Mouse (Mus musculus): ENCODE data around the gene Tmem220. TPM values are rescaled to one million over a fixed set of nuclear protein-coding genes. Genes with fewer than 3 reads are reported as not detected.
A peak's percentile ranks its signal among the peaks of the same experiment; 100 is the strongest.

Gene Tmem220
- polyA plus RNA-seq, 1 experiment from 2014 or later = 2.7 TPM

DNA sequence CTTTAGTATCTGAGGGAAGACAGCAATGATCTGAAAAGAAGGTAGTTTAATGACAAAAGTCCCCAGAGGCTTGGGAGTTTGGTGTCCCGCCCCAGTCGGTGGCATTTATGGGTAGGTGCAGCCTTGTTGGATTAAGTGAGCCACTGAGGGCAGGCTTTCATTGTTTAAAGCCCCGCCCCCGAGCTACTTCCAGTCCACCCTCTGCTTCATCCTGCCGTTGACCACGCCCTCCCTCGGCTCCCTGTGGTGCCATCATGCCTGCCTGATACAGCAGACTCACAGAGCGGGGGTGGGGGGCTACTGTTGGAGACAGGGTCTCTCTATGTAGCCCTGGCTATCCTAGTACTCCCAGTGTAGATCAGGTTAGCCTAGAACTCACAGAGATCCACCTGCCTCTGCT lies 18.1 kb downstream of the Tmem220 start:
- Histone ChIP-seq H3K4me1 (peaks cover 18% of the 10 kb centered on the region; the same call in 1 of the 2 replicates), H3K4me3 (no peak overlapping the region), H3K9me3 (no peaks in the 10 kb centered on the region), H3K4me2 (no peak overlapping the region), H3K9ac (no peak overlapping the region), H3K36me3 (peaks cover 57% of the 10 kb centered on the region), H3K27me3 (replicated peaks) (no peaks in the 10 kb centered on the region), H3K27ac (replicated peaks) (no peak overlapping the region)
- no peak for ATAC-seq (ENCODE audit: extremely low read depth, insufficient number of reproducible peaks, low FRiP score, low TSS enrichment)
- WGBS = 52% methylated on average over 8 of the region's 8 CpGs

DNA sequence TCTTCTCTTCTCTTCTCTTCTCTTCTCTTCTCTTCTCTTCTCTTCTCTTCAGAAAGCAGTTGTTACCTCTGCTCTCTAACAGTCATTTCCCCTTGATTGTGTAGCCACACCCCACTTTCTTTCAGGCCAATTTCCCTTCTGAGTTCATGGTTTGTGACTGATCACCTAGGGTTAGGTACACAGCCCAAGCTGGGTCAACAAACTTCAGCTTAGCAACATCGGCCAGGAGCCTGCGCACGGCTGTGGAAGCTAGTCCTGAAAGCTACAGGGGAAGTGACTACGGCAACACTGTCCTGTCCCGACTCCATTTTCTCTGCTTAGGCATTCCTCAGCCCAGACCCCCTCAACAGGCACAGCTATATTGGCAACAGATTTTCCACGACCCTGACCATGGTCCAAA lies 20.0 kb downstream of the Tmem220 start:
- WGBS = 88% methylated on average over 6 of the region's 6 CpGs
- Histone ChIP-seq H3K27me3 (replicated peaks) (no peaks in the 10 kb centered on the region), H3K27ac (replicated peaks) (no peak overlapping the region), H3K36me3 (peaks cover 54% of the 10 kb centered on the region), H3K9me3 (no peaks in the 10 kb centered on the region), H3K4me1 (peaks cover 21% of the 10 kb centered on the region), H3K9ac (no peak overlapping the region), H3K4me2 (no peak overlapping the region), H3K4me3 (no peak overlapping the region)
- no peak for ATAC-seq (ENCODE audit: extremely low read depth, insufficient number of reproducible peaks, low FRiP score, low TSS enrichment)

DNA sequence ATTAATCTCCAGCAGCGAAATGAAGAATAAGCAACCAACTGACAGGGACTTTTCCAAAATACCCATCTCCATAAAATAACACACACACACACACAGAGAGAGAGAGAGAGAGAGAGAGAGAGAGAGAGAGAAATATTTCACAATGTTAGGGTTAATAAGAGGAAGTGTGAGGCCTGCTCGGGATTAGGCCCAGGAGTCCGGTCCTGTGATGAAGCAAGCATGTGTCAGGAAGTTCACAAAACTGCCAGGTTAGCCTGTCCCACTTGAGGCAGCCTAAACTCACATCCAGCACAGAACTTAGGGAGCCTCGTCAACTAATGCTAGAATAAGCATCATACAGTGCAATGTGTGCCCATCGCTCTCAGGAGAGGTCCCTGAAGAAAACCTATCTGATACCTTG lies 22.2 kb downstream of the Tmem220 start:
- no peak overlapping the region for H3K27ac ChIP-seq (replicated peaks)
- H3K4me1 ChIP-seq = peaks cover 21% of the 10 kb centered on the region
- no peak for ATAC-seq (ENCODE audit: extremely low read depth, insufficient number of reproducible peaks, low FRiP score, low TSS enrichment)
- H3K4me3 ChIP-seq = no peak overlapping the region
- H3K36me3 ChIP-seq = peaks cover 40% of the 10 kb centered on the region
- H3K9ac ChIP-seq = no peak overlapping the region
- H3K9me3 ChIP-seq = no peaks in the 10 kb centered on the region
- H3K27me3 ChIP-seq (replicated peaks) = no peaks in the 10 kb centered on the region
- WGBS = 87% methylated on average over 5 of the region's 5 CpGs
- no peak overlapping the region for H3K4me2 ChIP-seq

DNA sequence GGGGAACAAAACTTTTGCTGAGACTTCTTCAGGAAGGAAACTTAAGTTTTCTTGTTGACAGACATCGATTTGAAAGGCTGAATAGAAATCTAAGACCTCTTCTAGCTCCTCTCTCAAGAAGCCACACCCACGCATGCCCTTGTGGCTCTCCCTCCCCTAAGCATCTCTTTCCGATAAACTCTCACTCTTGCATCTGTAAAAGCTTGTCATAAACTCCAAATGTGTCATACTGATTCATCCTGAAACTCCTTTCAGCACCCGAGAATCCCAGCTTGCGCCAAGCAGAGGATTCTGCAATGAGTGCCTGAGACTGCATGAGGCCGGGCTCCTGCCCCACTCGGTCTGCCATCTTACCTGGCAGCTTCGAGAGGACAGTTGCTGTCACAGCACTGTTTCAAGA lies 23.5 kb downstream of the Tmem220 start:
- H3K27ac ChIP-seq (replicated peaks) = no peak overlapping the region
- no peaks in the 10 kb centered on the region for H3K9me3 ChIP-seq
- H3K4me3 ChIP-seq = no peak overlapping the region
- peaks cover 37% of the 10 kb centered on the region for H3K36me3 ChIP-seq
- 84% methylated on average over 8 of the region's 8 CpGs for WGBS
- no peak overlapping the region for H3K9ac ChIP-seq
- ATAC-seq (ENCODE audit: extremely low read depth, insufficient number of reproducible peaks, low FRiP score, low TSS enrichment) = no peak
- no peaks in the 10 kb centered on the region for H3K27me3 ChIP-seq (replicated peaks)
- H3K4me1 ChIP-seq = peaks cover 20% of the 10 kb centered on the region
- H3K4me2 ChIP-seq = no peak overlapping the region

DNA sequence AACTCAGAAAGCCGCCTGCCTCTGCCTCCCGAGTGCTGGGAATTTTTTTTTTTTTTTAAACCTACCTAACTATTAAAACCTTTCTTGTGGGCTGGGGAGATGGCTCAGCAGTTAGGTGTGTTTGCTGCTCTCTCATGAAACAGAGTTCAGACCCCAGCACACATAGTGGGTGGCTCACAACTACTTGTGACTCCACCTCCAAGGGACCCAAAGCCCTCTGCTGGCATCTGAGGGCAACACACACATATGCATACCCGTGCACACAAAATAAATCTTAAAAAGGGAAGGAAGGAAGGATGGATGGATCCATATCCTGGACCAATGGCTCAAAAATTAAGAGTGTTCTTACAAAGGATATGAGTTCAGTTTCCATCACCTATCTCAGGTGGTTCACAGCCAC lies 24.3 kb downstream of the Tmem220 start:
- H3K9me3 ChIP-seq = no peaks in the 10 kb centered on the region
- no peak overlapping the region for H3K9ac ChIP-seq
- H3K4me1 ChIP-seq = peaks cover 26% of the 10 kb centered on the region
- peaks cover 37% of the 10 kb centered on the region for H3K36me3 ChIP-seq
- WGBS = 88% methylated on average over 3 of the region's 3 CpGs
- ATAC-seq (ENCODE audit: extremely low read depth, insufficient number of reproducible peaks, low FRiP score, low TSS enrichment) = no peak
- no peak overlapping the region for H3K4me2 ChIP-seq
- no peaks in the 10 kb centered on the region for H3K27me3 ChIP-seq (replicated peaks)
- no peak overlapping the region for H3K27ac ChIP-seq (replicated peaks)
- H3K4me3 ChIP-seq = no peak overlapping the region

DNA sequence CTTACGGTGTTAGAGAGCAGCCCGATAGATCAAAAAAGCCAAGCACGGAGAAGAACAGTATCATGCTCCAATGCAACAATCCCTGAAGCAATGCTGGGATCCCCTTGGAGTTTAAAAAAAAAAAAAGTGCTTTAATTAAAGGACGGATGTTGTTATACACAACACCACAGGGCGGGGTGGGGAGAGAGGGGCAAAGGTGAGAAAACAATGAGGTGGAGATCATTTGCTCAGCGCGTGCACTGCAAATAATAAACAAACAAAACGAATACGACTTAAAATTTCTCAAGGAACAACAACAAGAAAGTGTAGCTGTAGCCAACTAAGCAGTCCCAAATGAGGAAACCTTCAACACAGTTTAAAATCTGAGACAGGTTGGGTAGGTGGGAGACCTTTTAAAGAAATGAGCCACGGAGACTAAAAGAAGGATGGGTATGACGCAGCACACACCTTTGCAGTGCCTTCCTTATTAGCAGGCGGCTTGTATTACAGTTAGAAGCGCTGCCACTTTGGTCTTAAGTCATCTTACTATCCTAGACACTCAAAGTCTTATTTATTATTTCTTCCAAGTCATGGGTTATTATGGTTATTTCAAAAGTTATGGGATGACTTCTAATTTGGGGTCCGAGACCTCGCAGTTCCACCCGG lies 26.8 kb downstream of the Tmem220 start:
- peak overlapping the region; percentile 90 for H3K27ac ChIP-seq (replicated peaks)
- ATAC-seq (ENCODE audit: extremely low read depth, insufficient number of reproducible peaks, low FRiP score, low TSS enrichment) = no peak
- WGBS = 8% methylated on average over 16 of the region's 16 CpGs

DNA sequence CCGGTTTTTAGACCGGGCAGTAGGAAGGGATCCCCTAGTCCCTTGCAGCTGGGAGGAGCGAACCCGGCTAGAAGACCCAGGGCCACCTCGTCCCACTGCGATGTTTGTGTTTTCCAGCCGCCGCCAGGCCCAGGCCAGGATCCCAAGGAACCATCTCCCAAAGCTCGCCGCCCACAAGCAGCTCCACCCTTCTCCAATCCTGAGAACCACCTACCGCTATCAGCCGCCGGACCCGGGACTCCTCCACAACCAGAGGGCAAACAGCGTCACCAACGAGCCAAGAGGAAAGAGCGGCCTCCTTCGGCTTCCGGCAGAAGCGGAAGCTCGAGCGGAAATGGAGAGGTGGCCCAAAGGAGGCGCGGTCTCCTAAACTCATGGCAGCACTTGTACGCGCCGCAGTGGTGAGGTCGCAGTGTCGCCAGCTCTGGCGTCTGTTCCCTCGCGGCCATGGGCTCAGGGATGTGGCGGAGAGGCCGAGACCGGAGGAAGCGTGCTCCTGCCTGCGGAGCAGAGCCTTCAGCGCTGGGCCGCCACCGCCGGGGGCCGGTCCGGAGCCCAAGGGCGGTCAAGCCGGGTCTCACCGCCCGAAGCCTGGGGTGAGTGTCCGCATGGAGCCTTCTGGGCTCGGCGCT lies 27.5 kb downstream of the Tmem220 start, which contains the start of the genes Adprm and Sco1:
Gene Adprm (minus strand): TSS at position 274 of the 632 bp plus-strand sequence.
Gene Sco1 (plus strand): TSS at position 350 of the 632 bp plus-strand sequence.
- peak within 1 kb of the TSS; percentile 95 for H3K9ac ChIP-seq
- H3K27me3 ChIP-seq (replicated peaks) = no peaks in the 10 kb centered on the region
- WGBS = under 1% methylated on average over 50 of the region's 50 CpGs
- H3K36me3 ChIP-seq = peaks cover 50% of the 10 kb centered on the region
- peak within 1 kb of the TSS; percentile 87 for H3K4me2 ChIP-seq
- H3K4me3 ChIP-seq = peak within 1 kb of the TSS; percentile 99
- peak; percentile 78 for ATAC-seq (ENCODE audit: extremely low read depth, insufficient number of reproducible peaks, low FRiP score, low TSS enrichment)
- H3K4me1 ChIP-seq = peaks cover 26% of the 10 kb centered on the region
- H3K9me3 ChIP-seq = no peaks in the 10 kb centered on the region
- peak within 1 kb of the TSS; percentile 90 for H3K27ac ChIP-seq (replicated peaks)

More for the DNA sequence above, 26.8 kb downstream of the Tmem220 start:
- H3K27me3 ChIP-seq (replicated peaks) = no peaks in the 10 kb centered on the region
- peaks cover 43% of the 10 kb centered on the region for H3K36me3 ChIP-seq
- peak overlapping the region; percentile 99 for H3K4me3 ChIP-seq
- H3K9ac ChIP-seq = peak overlapping the region; percentile 95
- H3K9me3 ChIP-seq = no peaks in the 10 kb centered on the region
- peak overlapping the region; percentile 87 for H3K4me2 ChIP-seq
- H3K4me1 ChIP-seq = peaks cover 26% of the 10 kb centered on the region

DNA sequence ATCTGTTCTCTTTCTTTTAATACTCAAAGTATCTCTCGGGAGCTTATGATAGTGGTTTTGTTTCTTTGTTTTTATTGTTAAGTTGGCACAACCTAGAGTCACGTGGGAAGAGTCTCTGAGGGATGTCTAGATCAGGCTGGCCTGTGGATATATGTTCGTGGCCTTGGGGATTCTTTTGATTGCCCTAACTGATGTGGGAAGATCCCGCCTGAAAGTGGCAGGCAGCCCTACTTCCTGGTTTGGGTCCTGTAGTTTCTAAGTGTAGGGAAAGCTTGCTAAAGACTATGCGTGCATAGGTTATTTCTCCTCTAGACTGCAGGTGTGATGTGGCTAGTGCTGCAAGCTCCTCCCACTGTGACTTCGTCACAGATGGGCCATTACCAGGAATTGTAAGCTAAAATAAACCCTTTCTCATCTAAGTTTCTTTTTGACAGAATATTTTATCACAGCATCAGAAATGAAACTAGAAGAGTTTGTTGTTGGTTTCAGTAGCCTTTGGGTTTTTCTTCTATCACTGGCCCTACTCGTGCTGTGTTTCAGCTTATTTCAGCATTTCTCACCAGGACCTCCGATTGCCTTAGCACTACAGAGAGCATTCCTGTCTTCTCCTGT lies 29.9 kb downstream of the Tmem220 start:
- Histone ChIP-seq H3K36me3 (peaks cover 61% of the 10 kb centered on the region), H3K4me3 (no peak overlapping the region), H3K27ac (replicated peaks) (no peak overlapping the region), H3K9me3 (no peaks in the 10 kb centered on the region), H3K4me2 (no peak overlapping the region), H3K27me3 (replicated peaks) (no peaks in the 10 kb centered on the region), H3K9ac (no peak overlapping the region), H3K4me1 (peaks cover 19% of the 10 kb centered on the region)
- WGBS = 86% methylated on average over 8 of the region's 8 CpGs
- ATAC-seq (ENCODE audit: extremely low read depth, insufficient number of reproducible peaks, low FRiP score, low TSS enrichment) = no peak

DNA sequence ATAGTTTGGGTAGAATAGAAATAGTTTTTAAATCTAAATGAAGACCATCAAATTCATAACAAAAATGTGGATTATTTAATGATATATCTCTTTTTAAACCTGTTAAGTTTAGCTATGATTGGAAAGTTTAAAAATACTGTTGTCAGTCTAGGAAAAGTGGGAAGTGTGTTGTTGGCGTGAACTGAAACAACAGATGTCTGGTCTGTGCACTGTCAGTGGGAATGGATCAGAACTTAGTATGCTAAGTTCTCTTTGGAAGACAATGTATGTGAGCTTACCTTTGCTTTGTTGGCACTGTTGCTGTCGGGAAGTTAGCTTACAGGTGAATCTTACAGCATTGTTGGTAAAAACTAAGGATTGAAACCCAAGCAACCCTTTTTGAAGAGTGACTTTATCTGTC lies 36.4 kb downstream of the Tmem220 start:
- Histone ChIP-seq H3K36me3 (peaks cover 94% of the 10 kb centered on the region), H3K9me3 (no peaks in the 10 kb centered on the region), H3K9ac (no peak overlapping the region), H3K4me2 (no peak overlapping the region), H3K4me1 (no peaks in the 10 kb centered on the region), H3K27me3 (replicated peaks) (no peaks in the 10 kb centered on the region), H3K4me3 (no peak overlapping the region), H3K27ac (replicated peaks) (no peak overlapping the region)
- no peak for ATAC-seq (ENCODE audit: extremely low read depth, insufficient number of reproducible peaks, low FRiP score, low TSS enrichment)
- 84% methylated on average over 2 of the region's 2 CpGs for WGBS

DNA sequence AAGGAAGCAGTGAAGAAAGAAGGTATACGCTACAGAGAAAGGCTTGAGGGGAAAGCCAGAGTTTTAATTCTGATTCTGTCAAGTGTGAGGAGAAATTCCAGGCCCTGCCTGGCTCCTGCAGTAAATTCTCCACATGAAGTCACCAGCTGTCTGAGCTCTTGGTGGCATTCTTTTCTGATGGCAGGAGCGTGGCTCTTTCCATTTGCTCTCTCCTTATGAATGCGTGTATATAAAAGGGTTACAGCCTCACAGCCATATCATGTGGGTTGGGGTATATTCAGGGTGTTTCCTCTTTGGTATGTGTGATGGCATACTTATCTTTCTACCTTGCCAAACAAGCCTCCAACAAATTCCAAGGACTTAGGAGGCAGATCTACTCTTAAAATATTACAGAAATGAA lies 37.8 kb downstream of the Tmem220 start:
- no peak overlapping the region for H3K4me3 ChIP-seq
- peaks cover 90% of the 10 kb centered on the region for H3K36me3 ChIP-seq
- ATAC-seq (ENCODE audit: extremely low read depth, insufficient number of reproducible peaks, low FRiP score, low TSS enrichment) = no peak
- H3K4me1 ChIP-seq = no peaks in the 10 kb centered on the region
- 78% methylated on average over 3 of the region's 3 CpGs for WGBS
- no peak overlapping the region for H3K9ac ChIP-seq
- no peak overlapping the region for H3K4me2 ChIP-seq
- no peak overlapping the region for H3K27ac ChIP-seq (replicated peaks)
- H3K9me3 ChIP-seq = no peaks in the 10 kb centered on the region
- no peaks in the 10 kb centered on the region for H3K27me3 ChIP-seq (replicated peaks)

DNA sequence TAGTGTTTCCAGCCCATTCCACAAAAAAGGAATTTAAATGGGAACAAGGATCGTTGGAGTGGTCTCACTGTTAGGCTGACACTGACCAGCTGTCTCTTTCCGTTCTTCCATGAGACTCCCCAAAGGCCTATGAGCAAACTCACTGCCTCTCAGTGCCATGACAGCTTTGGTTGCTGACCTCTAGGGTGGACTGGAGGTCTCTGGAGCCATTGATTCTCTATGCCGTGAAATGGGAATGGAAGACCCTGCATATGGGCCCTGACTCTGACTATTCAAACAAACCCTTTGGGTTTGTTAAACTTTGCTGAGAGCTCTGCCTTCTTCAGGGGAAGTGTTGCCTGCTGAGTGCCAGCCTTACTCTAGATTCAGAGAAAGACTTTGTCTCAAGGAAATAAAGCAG lies 42.8 kb downstream of the Tmem220 start:
- H3K9me3 ChIP-seq = no peaks in the 10 kb centered on the region
- WGBS = 89% methylated on average over 3 of the region's 3 CpGs
- H3K9ac ChIP-seq = no peak overlapping the region
- no peak overlapping the region for H3K4me2 ChIP-seq
- H3K4me1 ChIP-seq = peaks cover 7% of the 10 kb centered on the region; the same call in 1 of the 2 replicates
- H3K27ac ChIP-seq (replicated peaks) = no peak overlapping the region
- H3K27me3 ChIP-seq (replicated peaks) = peaks cover 4% of the 10 kb centered on the region; the same call in 1 of the 2 replicates
- H3K36me3 ChIP-seq = peaks cover 45% of the 10 kb centered on the region
- no peak overlapping the region for H3K4me3 ChIP-seq
- no peak for ATAC-seq (ENCODE audit: extremely low read depth, insufficient number of reproducible peaks, low FRiP score, low TSS enrichment)
